Mouse (Mus musculus) left cerebral cortex, postnatal 25 days (tissue): ENCODE results near the gene Smim23. TPM values are rescaled to one million over a fixed set of nuclear protein-coding genes. Genes with fewer than 3 reads are reported as not detected.
A peak's percentile ranks its signal among the peaks of the same experiment; 100 is the strongest.

Experiments
- DNase-seq, 2 experiments: peaks; one replicate each; pipeline ENCODE4 v3.0.0; 2022; ENCODE audit warnings: low spot score in 2 of 2, mixed read lengths in 1 of 2
- intact Hi-C: fragments of 180-260 bp; cut with DNase I; formaldehyde crosslinking; loops from one replicate; pipeline ENCODE4 v1.15.1; 2025
- total RNA-seq, 2 experiments: library from RNA; stranded (reverse); gene quantifications; 2 replicates each; pipeline ENCODE4 v1.2.3; 2021

Smim23 gene
- total RNA-seq, 2 experiments from 2014 or later = not detected

GRCm38 (mm10) chr11:32782724-32783123 lies 41.7 kb downstream of the Smim23 start:
- intact Hi-C loops = no loop called here
- DNase-seq = no peak

DNA sequence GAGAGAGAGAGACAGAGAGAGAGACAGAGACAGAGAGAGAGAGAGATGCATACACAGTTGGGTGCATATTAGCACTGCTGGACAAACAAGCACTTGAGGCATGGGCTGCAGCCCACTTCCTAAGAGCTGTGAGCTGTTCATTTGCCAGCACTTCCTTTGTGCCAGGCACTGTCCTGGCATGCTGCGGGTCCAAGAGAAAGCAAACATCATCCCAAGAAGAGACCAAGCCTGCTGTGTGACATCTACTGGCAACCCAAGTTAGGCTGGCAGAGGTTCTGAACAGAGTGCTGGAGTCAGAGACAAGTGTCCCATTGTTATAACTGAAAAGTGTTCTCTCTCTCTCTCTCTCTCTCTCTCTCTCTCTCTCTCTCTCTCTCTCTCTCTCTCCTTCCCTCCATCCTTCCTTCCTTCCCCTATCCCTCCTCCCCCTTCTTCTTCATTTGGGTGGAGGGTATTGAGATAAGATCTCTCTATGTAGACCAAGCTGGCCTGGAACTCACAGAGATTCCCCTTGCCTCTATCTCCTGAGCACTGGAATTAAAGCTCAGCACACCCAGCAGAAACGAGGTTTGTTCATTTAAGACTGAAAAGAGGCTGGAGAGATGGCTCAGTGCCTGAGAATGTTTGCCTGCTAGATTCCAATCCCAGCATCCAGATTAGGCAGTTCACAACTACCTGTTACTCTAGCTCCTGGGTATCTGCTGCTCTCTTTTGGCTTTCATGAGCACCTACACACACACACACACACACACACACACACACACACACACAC lies 42.6 kb downstream of the Smim23 start:
- DNase-seq = peak; percentile 13 to 33
- intact Hi-C loops = no loop called here

- intact Hi-C loops = no loop called here
- peak; percentile 10 to 29 for DNase-seq
These were observed 43.5 kb downstream of the Smim23 start for GRCm38 (mm10) chr11:32780747-32781536.

DNA sequence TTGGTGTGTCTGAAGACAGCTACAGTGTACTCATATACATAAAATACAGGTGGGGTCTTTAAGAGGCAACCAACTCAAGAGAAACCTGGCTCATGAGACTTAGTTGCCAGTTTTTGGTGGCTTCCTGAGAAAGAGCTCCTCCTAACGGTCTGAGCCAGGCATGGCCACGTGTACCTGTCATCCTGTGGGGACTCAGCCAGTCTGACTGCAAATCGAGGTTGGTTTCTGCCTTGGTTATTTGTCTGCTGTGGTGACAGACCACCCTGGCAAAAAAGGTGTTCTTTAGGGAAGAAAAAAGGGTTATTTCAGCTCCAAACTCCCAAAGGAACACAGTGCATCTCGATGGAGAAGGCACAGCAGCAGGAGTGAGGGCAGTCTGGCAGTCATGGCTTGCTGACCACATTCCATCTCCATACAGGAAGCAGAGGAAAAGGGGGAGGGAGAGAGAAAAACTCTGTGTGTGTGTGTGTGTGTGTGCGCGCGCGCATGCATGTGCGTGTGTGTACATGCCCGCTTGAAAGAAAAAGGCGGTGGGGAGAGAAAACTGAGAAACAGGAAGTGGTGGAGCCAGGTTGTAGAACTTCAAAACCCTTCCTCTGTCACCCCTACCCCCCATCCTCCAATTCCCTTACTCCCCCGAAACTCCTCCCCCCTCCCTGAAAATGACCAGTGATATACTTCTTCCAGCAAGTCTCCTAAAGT lies 55.6 kb downstream of the Smim23 start:
- intact Hi-C loops = no loop called here
- DNase-seq = no peak

Other genes with a start within 250 kb of the Smim23 start
- 100 to 1,000 TPM; 120 to 127 TPM for gene Fbxw11, start 181.9 kb downstream of the Smim23 start, total RNA-seq